Mouse (Mus musculus): ENCODE measurements around the gene Exosc1.
"Not testable (repeated sequence)": the region's sequence is repeated elsewhere in the genome, so short reads cannot be mapped to it uniquely, and the experiment has no call there.

Exosc1 gene

GRCm38 (mm10) chr19:41933179-41934086, at the start of gene Exosc1, which contains the start of gene Zdhhc16:
TSS of gene Exosc1 (minus strand) at chr19:41933423.
TSS of gene Zdhhc16 (plus strand) at chr19:41933480.
- peak; percentile 96 for DNase-seq (ENCODE audit: low read depth, low spot score)

GRCm38 (mm10) chr19:41982791-41983150, 49.5 kb upstream of the Exosc1 start:
- DNase-seq (ENCODE audit: low read depth, low spot score): no peak

GRCm38 (mm10) chr19:41981931-41982790, 48.9 kb upstream of the Exosc1 start:
- DNase-seq (ENCODE audit: low read depth, low spot score): no peak

- no peak for DNase-seq (ENCODE audit: low read depth, low spot score)
Observed at GRCm38 (mm10) chr19:41981595-41981927, 48.3 kb upstream of the Exosc1 start, which contains the start of gene Ubtd1. TSS of gene Ubtd1 (plus strand) at chr19:41981763.

GRCm38 (mm10) chr19:41980819-41981594, 47.8 kb upstream of the Exosc1 start, which contains the start of gene Mms19:
TSS of gene Mms19 (minus strand) at chr19:41981157.
- peak; percentile 99 for DNase-seq (ENCODE audit: low read depth, low spot score)

GRCm38 (mm10) chr19:41980422-41980818, 47.2 kb upstream of the Exosc1 start:
- DNase-seq (ENCODE audit: low read depth, low spot score): no peak

GRCm38 (mm10) chr19:41973891-41974794, 40.9 kb upstream of the Exosc1 start:
- DNase-seq (ENCODE audit: low read depth, low spot score): no peak

GRCm38 (mm10) chr19:41969618-41970017, 36.4 kb upstream of the Exosc1 start:
- no peak for DNase-seq (ENCODE audit: low read depth, low spot score)

GRCm38 (mm10) chr19:41953574-41953973, 20.4 kb upstream of the Exosc1 start:
- no peak for DNase-seq (ENCODE audit: low read depth, low spot score)

- no peak for DNase-seq (ENCODE audit: low read depth, low spot score)
Observed at GRCm38 (mm10) chr19:41952287-41952686, 19.1 kb upstream of the Exosc1 start.

GRCm38 (mm10) chr19:41943841-41944240, 10.6 kb upstream of the Exosc1 start:
- no peak for DNase-seq (ENCODE audit: low read depth, low spot score)

GRCm38 (mm10) chr19:41938539-41938938, 5.3 kb upstream of the Exosc1 start:
- DNase-seq (ENCODE audit: low read depth, low spot score): no peak

- no peak for DNase-seq (ENCODE audit: low read depth, low spot score)
Observed at GRCm38 (mm10) chr19:41935921-41936320, 2.7 kb upstream of the Exosc1 start.

- DNase-seq (ENCODE audit: low read depth, low spot score): peak; percentile 13
Observed at GRCm38 (mm10) chr19:41934124-41934523, 901 bp upstream of the Exosc1 start.

GRCm38 (mm10) chr19:41932686-41933085, 537 bp downstream of the Exosc1 start:
- DNase-seq (ENCODE audit: low read depth, low spot score): no peak

- no peak for DNase-seq (ENCODE audit: low read depth, low spot score)
Observed at GRCm38 (mm10) chr19:41920412-41921067, 12.7 kb downstream of the Exosc1 start.

- DNase-seq (ENCODE audit: low read depth, low spot score): no peak
Observed at GRCm38 (mm10) chr19:41919471-41919870, 13.8 kb downstream of the Exosc1 start.

- DNase-seq (ENCODE audit: low read depth, low spot score): no peak
Observed at GRCm38 (mm10) chr19:41916853-41917252, 16.4 kb downstream of the Exosc1 start.

GRCm38 (mm10) chr19:41915294-41915693, 17.9 kb downstream of the Exosc1 start:
- no peak for DNase-seq (ENCODE audit: low read depth, low spot score)

- DNase-seq (ENCODE audit: low read depth, low spot score): not testable (repeated sequence)
Observed at GRCm38 (mm10) chr19:41914592-41914882, 18.7 kb downstream of the Exosc1 start.

Data from c-Kit-negative CD71-positive TER-119-positive erythroid progenitor cells, embryonic 14.5 days (primary cell).